Mouse (Mus musculus): ENCODE results near the gene Pkdcc. TPM values are rescaled to one million over a fixed set of nuclear protein-coding genes. Genes with fewer than 3 reads are reported as not detected.
A peak's percentile ranks its signal among the peaks of the same experiment; 100 is the strongest.

Pkdcc gene
- polyA plus RNA-seq, 1 experiment from 2014 or later: 4.4 TPM

DNA sequence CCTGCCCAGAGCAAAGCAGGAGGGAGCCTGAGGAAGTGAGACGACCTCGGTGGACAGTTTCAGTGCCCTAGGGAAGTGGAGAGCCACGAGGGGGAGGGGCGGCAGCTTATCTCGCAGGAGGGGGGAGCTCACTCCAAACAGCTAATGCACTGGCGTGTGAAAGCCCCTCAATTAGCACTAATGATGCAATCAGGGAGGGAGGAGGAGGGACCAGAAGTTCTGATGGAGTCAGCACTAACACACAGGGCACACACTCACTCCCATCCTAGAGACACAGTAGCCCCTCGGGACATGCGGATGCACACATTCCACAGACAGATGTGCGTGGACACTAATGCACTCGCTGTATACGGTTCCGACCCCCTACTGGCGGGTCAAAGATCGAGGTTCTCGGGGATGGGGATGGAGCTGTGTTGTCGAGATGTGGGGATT is 915 bp upstream of the Pkdcc start:
- Histone ChIP-seq H3K9me3 (no peaks in the 10 kb centered on the region), H3K36me3 (no peaks in the 10 kb centered on the region), H3K27me3 (peaks cover 15% of the 10 kb centered on the region), H3K4me3 (peak overlapping the region; percentile 78), H3K4me2 (peak overlapping the region; percentile 93), H3K4me1 (replicated peaks) (peaks cover 55% of the 10 kb centered on the region), H3K27ac (peak overlapping the region; percentile 93), H3K9ac (peak overlapping the region; percentile 94)
- peak; percentile 31 for ATAC-seq (ENCODE audit: low FRiP score)
- 0% methylated on average over 16 of the region's 16 CpGs for WGBS

DNA sequence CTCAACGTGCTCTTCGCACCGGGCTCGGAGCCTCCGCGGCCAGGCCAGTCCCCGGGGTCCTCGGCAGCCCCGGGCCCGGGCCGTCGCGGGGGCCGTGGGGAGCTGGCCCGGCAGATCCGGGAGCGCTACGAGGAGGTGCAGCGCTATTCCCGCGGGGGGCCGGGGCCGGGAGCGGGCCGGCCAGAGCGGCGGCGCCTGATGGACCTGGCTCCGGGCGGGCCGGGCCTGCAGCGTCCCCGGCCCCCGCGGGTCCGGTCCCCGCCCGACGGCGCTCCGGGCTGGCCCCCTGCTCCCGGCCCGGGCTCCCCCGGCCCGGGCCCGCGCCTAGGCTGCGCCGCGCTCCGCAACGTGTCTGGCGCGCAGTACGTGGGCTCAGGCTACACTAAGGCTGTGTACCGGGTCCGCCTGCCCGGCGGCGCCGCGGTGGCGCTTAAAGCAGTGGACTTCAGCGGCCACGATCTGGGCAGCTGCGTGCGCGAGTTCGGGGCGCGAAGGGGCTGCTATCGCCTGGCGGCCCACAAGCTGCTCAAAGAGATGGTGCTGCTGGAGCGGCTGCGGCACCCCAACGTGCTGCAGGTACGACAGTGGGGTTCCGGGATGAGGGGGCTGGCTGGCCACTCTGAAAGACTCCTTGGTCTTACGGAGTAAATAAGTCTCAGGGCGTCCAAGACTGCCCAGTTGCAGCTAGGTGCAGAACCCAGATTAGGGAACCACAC is 595 bp downstream of the Pkdcc start:
- Histone ChIP-seq H3K9me3 (no peaks in the 10 kb centered on the region), H3K4me3 (peak overlapping the region; percentile 78), H3K4me1 (replicated peaks) (peaks cover 63% of the 10 kb centered on the region), H3K36me3 (no peaks in the 10 kb centered on the region), H3K27me3 (peaks cover 12% of the 10 kb centered on the region), H3K9ac (peak overlapping the region; percentile 94), H3K4me2 (peak overlapping the region; percentile 93), H3K27ac (peak overlapping the region; percentile 93)
- ATAC-seq (ENCODE audit: low FRiP score): peak; percentile 46
- under 1% methylated on average over 56 of the region's 80 CpGs for WGBS

DNA sequence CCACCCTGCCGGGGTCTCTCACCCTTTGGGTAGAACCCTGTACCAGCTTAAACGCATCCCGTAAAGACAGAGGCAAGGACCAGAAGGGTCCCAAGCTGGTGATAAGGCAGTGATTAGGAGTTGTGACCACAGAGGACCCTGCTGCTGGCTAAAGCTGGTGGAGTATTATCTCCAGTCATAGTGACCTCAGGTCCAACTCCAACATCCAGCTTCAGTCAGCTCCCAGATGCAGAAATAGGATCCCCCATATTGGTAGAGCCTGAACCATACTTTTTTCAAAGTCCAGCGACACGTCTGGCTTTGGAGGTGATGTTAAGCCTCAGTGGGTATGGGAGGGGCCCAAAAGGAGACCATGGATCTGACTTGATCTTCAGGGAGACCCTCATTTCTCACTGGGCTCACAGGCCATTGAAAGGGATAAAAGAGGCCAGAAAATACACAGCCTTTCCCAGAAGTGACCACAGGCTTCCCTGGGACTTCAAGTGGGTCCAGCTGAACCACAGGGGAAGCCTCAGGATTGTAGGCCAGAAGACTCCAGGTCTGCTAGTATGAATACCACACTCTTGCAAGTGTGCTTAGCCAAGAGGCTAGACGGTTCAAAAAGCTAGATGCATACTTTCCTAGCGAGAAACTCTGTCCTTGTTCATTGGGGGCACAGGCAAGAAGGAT is 1.3 kb downstream of the Pkdcc start:
- Histone ChIP-seq H3K9ac (peak overlapping the region; percentile 94), H3K36me3 (peaks cover 5% of the 10 kb centered on the region; the same call in 1 of the 2 replicates), H3K27ac (peak overlapping the region; percentile 93), H3K4me2 (peak overlapping the region; percentile 93), H3K4me1 (replicated peaks) (peaks cover 63% of the 10 kb centered on the region), H3K4me3 (peak overlapping the region; percentile 78), H3K9me3 (no peaks in the 10 kb centered on the region), H3K27me3 (0 out of 2 replicates have a peak, but pooled peaks cover 11% of the 10 kb centered on the region)
- no peak for ATAC-seq (ENCODE audit: low FRiP score)
- WGBS: 17% methylated on average over 7 of the region's 7 CpGs

DNA sequence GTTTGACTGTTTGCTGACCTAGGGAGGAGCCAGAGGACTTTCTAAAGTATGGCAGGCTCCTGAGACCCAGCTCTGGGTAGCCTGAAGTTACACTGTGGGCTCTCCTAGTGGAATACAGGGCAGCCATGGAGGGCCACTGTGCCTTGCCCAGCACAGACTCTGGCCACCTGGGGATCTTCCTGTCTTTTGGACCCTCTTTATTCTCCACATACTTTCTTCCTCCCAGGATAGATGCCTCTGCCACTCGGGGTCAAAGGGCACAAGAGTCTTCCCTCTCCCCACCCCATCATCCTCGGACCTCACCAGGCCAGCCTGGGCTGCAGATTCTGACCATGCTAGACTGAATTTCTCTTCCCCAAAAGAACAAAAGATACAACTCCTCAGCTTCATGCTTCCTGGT is 3.1 kb downstream of the Pkdcc start:
- Histone ChIP-seq H3K4me1 (replicated peaks) (peaks cover 74% of the 10 kb centered on the region), H3K4me3 (peak overlapping the region; percentile 78)
- 44% methylated on average over 2 of the region's 2 CpGs for WGBS

DNA sequence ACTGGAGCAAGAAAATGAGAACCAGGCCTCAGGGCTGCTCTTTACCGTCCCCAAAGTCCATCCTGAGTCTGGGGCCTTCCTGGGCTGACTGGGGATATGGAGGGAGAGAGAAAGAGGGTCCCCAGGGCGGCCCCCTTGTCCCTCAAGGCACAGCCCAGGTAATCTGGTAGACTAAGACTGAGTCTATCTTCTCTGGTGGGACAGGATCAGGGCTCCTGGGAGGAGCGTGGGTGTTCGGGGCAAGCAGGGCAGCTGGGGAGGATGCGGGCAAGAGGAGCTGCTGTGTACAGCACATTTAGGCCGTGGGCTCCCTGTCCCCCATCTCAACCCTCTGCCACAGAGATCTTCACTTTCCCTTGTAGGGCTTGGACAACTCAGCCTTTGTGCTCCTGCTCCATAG is 3.6 kb downstream of the Pkdcc start:
- 63% methylated on average over 6 of the region's 6 CpGs for WGBS
- no peak for ATAC-seq (ENCODE audit: low FRiP score)
- H3K27me3 ChIP-seq: 0 out of 2 replicates have a peak, but pooled peaks cover 11% of the 10 kb centered on the region
- H3K4me3 ChIP-seq: 0 out of 2 replicates have a peak overlapping the region, but pooled peaks have one; percentile 78
- 0 out of 2 replicates have a peak overlapping the region, but pooled peaks have one; percentile 40 for H3K27ac ChIP-seq
- peak overlapping the region; percentile 93 for H3K4me2 ChIP-seq
- H3K36me3 ChIP-seq: peaks cover 13% of the 10 kb centered on the region
- no peaks in the 10 kb centered on the region for H3K9me3 ChIP-seq
- H3K4me1 ChIP-seq (replicated peaks): peaks cover 74% of the 10 kb centered on the region
- peak overlapping the region; percentile 63 for H3K9ac ChIP-seq

More for the DNA sequence above, 3.1 kb downstream of the Pkdcc start:
- peak overlapping the region; percentile 63 for H3K9ac ChIP-seq
- H3K36me3 ChIP-seq: peaks cover 13% of the 10 kb centered on the region
- no peaks in the 10 kb centered on the region for H3K9me3 ChIP-seq
- no peak for ATAC-seq (ENCODE audit: low FRiP score)
- peak overlapping the region; percentile 93 for H3K4me2 ChIP-seq
- H3K27me3 ChIP-seq: 0 out of 2 replicates have a peak, but pooled peaks cover 11% of the 10 kb centered on the region
- no peak overlapping the region for H3K27ac ChIP-seq

DNA sequence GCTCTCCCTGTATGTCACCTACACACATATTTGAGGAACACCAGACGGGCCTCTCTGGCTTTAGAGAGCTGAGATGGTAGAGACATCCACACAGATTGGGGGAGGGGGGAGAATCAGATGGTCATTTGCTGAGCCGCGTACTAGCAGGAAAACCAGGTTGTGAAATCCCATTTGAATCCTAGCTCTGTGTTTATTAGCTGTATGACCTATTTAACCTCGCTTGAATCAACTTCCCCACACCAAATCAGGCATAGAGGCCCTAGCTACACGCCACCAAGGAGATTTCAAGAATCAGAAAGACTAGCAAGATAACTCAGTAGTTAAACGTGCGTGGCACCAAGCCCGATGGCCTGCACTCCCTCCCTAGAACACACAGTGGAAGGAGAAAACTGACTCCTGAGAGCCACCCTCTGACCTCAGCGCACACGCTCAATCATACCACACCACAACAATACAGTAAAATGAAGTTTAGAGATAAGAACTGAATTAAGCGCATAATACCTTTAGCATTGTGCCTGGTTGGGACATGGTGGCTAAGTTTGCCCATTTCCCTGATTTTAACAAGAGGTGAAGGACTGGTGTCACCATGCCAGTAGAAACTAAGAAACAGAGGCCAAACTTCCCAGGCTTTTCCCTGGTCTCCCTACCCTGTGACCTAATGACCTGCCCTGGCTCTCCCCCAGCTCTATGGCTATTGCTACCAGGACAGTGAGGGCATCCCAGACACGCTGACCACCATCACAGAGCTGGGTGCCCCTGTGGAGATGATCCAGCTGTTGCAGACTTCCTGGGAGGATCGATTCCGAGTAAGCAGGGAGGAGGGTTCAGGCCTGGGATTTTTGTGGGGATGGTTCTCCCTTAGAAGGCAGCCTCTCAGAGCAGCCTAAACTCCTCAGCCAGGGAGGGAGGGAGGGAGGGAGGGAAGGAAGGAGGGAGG is 4.5 kb downstream of the Pkdcc start:
- Histone ChIP-seq H3K36me3 (peaks cover 20% of the 10 kb centered on the region), H3K27ac (no peak overlapping the region), H3K4me2 (peak overlapping the region; percentile 93), H3K4me3 (0 out of 2 replicates have a peak overlapping the region, but pooled peaks have one; percentile 78), H3K27me3 (0 out of 2 replicates have a peak, but pooled peaks cover 11% of the 10 kb centered on the region), H3K9ac (peak overlapping the region; percentile 63; the same call in 1 of the 2 replicates), H3K9me3 (no peaks in the 10 kb centered on the region), H3K4me1 (replicated peaks) (peaks cover 72% of the 10 kb centered on the region)
- WGBS: 62% methylated on average over 14 of the region's 14 CpGs
- no peak for ATAC-seq (ENCODE audit: low FRiP score)

DNA sequence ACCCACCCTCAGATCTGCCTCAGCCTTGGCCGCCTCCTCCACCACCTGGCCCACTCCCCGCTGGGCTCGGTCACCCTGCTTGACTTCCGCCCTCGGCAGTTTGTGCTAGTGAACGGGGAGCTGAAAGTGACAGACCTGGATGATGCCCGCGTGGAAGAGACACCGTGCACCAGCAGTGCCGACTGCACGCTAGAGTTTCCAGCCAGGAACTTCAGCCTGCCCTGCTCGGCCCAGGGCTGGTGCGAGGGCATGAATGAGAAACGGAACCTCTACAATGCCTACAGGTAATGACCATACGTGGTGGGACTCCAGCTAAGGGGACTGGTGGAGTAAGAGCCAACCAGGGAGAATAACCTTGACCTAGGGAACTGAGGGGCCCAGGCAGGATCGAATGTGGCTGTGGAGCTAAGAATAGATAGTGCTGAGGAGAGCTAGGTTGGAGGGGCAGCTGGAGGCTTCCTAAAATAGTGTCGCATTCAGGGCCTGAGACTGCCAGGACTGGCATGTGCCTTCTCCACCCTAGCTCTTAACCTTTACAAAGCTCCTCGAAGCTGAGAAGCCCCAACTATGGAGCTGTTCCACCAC is 6.0 kb downstream of the Pkdcc start:
- Histone ChIP-seq H3K27ac (no peak overlapping the region), H3K36me3 (peaks cover 33% of the 10 kb centered on the region), H3K27me3 (0 out of 2 replicates have a peak, but pooled peaks cover 11% of the 10 kb centered on the region), H3K4me2 (no peak overlapping the region), H3K4me3 (no peak overlapping the region), H3K4me1 (replicated peaks) (peaks cover 68% of the 10 kb centered on the region), H3K9ac (no peak overlapping the region), H3K9me3 (no peaks in the 10 kb centered on the region)
- 90% methylated on average over 18 of the region's 18 CpGs for WGBS
- no peak for ATAC-seq (ENCODE audit: low FRiP score)

DNA sequence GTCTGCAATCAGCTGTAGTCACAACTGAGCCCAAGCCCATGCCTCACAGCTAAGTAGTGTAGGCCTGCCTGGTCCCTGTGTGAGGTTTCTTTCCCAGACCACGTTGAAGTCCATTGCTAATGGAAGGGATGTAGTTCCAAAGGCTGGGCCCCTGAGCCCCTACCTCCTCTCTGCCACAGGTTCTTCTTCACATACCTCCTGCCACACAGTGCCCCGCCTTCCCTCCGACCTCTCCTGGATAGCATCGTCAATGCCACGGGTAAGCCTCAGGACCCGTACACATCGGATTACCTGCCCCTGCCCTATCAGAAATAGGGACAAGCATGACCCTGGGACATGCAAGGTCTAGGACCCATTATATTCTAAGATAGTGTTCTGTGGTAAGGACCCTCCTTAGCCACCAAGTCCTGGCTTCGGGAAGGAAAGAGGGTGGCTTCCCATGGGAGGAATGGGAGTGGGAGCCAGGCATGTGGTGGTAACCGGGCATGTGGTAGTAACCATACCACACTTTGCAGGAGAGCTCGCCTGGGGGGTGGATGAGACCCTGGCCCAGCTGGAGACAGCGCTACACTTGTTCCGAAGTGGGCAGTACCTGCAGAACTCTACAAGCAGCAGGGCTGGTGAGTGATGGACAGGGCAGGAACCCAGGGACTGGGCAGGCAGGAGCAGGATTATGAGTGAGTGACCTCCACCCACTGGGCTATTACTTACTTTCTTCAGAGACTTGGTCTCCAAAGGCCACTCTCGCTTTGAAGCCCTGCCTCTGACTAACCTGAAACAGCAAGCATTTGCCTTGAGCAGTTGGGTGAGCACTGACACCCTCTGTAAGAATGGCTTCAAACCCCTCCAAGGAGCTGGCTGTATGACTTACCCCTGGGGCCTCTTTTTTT is 6.8 kb downstream of the Pkdcc start:
- no peak overlapping the region for H3K4me2 ChIP-seq
- H3K27me3 ChIP-seq: 0 out of 2 replicates have a peak, but pooled peaks cover 13% of the 10 kb centered on the region
- peaks cover 33% of the 10 kb centered on the region for H3K36me3 ChIP-seq
- no peak overlapping the region for H3K4me3 ChIP-seq
- H3K9ac ChIP-seq: no peak overlapping the region
- WGBS: 82% methylated on average over 13 of the region's 13 CpGs
- ATAC-seq (ENCODE audit: low FRiP score): no peak
- H3K4me1 ChIP-seq (replicated peaks): peaks cover 60% of the 10 kb centered on the region
- H3K27ac ChIP-seq: no peak overlapping the region
- H3K9me3 ChIP-seq: no peaks in the 10 kb centered on the region

DNA sequence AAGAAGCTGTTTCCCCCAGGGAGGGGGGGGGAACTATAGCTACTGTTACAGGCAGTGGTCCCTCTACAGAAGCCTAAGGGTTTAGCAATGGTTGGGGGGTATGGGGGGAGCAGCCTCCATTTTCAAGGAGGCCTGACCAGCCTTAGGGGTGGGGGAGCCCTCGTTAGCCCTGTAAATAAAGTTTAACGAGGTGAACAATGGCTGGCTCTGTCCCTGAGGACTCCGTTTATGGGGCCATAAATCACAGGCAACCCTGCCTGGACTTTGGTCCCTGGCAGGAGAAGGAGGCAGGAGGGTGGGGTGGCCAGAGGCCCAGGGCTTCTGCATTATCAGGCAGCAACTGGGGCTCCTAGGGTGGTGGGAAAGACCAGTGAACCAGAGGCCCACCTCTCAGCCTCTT is 7.6 kb downstream of the Pkdcc start:
- no peak for ATAC-seq (ENCODE audit: low FRiP score)
- Histone ChIP-seq H3K9ac (no peak overlapping the region), H3K27me3 (0 out of 2 replicates have a peak, but pooled peaks cover 10% of the 10 kb centered on the region), H3K36me3 (peaks cover 33% of the 10 kb centered on the region), H3K4me3 (no peak overlapping the region), H3K27ac (0 out of 2 replicates have a peak overlapping the region, but pooled peaks have one; percentile 24), H3K4me2 (no peak overlapping the region), H3K9me3 (no peaks in the 10 kb centered on the region), H3K4me1 (replicated peaks) (peaks cover 51% of the 10 kb centered on the region)
- 27% methylated on average over 3 of the region's 3 CpGs for WGBS

DNA sequence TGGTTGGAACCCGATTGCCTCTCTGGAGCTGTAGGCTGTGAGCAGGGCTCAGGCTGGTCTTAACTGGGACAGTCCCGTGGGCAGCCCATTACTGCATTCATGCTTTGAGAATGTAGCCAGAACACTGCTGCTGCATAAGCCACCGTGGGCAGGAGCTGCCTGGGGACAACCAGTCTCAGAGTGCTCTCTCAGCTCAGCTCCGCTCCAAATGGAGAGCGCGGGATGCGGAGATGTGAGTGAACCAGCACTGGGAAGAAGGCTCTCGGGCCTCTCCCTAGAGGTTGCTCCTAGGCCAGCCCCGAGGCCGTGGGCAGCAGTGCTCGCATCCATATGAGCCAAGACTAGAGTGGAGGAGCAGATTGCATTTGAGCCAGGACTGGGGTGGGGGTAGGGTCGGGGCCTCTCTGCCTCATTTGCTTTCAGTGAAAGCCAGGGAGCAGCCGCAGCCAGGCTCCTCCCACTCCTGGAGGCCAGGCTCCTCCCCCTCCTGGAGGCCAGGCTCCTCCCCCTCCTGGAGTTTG is 9.4 kb downstream of the Pkdcc start:
- Histone ChIP-seq H3K27me3 (0 out of 2 replicates have a peak, but pooled peaks cover 6% of the 10 kb centered on the region), H3K4me2 (no peak overlapping the region), H3K9me3 (no peaks in the 10 kb centered on the region), H3K9ac (no peak overlapping the region), H3K4me1 (replicated peaks) (peaks cover 33% of the 10 kb centered on the region), H3K36me3 (peaks cover 33% of the 10 kb centered on the region), H3K4me3 (no peak overlapping the region), H3K27ac (peak overlapping the region; percentile 45; the same call in 1 of the 2 replicates)
- WGBS: 32% methylated on average over 13 of the region's 13 CpGs
- 0 out of 2 replicates have a peak, but pooled peaks have one; percentile 10 for ATAC-seq (ENCODE audit: low FRiP score)
